Mouse (Mus musculus) G1E (cell line): Measurements from ENCODE around the gene Tbc1d22a. TPM values are rescaled to one million over a fixed set of nuclear protein-coding genes. Genes with fewer than 3 reads are reported as not detected.

Experiments used
- ATAC-seq: 2 replicates; pipeline ENCODE4 v1.8.0; 2016; ENCODE audit warnings: mild to moderate bottlenecking; ENCODE audit not compliant: insufficient number of reproducible peaks, poor library complexity, low FRiP score, severe bottlenecking; ENCODE audit errors: extremely low read depth
- DNase-seq: peaks from one replicate; pipeline ENCODE4 v3.0.0; 2012; ENCODE audit warnings: low spot score
- H3K27me3 ChIP-seq: 2 replicates; pipeline ENCODE4 v1.6.1; 2012; ENCODE audit warnings: mild to moderate bottlenecking, low read length, inconsistent platforms; ENCODE audit not compliant: insufficient read depth
- H3K36me3 ChIP-seq: replicated peaks from 2 replicates; pipeline ENCODE3; 2012; ENCODE audit warnings: mild to moderate bottlenecking, inconsistent platforms
- H3K4me1 ChIP-seq: 2 replicates; pipeline ENCODE4 v1.6.1; 2012; ENCODE audit warnings: low read depth, low read length, inconsistent platforms, mixed read lengths; ENCODE audit not compliant: insufficient read depth
- H3K4me3 ChIP-seq: 2 replicates; pipeline ENCODE4 v1.5.1; 2012; ENCODE audit warnings: low read depth, mild to moderate bottlenecking, inconsistent platforms, low read length, moderate library complexity, mixed read lengths
- H3K9me3 ChIP-seq: replicated peaks from 2 replicates; pipeline ENCODE4 v1.6.1; 2012; ENCODE audit warnings: inconsistent platforms
- CTCF ChIP-seq: IDR thresholded peaks from 2 replicates; pipeline ENCODE4 v1.5.1; 2012; ENCODE audit warnings: low read depth, low read length, inconsistent platforms, mixed read lengths
- GATA1 ChIP-seq: IDR thresholded peaks from 2 replicates; pipeline ENCODE4 v1.6.1; 2012; ENCODE audit warnings: borderline replicate concordance, low read length, inconsistent platforms, mixed read lengths
- GATA2 ChIP-seq: IDR thresholded peaks from 2 replicates; pipeline ENCODE4 v1.6.1; 2012; ENCODE audit warnings: low read depth, low read length, inconsistent platforms, borderline replicate concordance
- POLR2AphosphoS5 ChIP-seq: IDR thresholded peaks from 2 replicates; pipeline ENCODE4 v1.6.1; 2012; ENCODE audit warnings: low read depth, low read length, inconsistent platforms; ENCODE audit not compliant: insufficient replicate concordance
- TAL1 ChIP-seq: conservative IDR thresholded peaks from 2 replicates; pipeline ENCODE4 v1.6.1; 2012; ENCODE audit warnings: low read depth, low read length, inconsistent platforms, mixed read lengths
- polyA plus RNA-seq: library from polyadenylated mRNA; stranded (reverse); fragments of >175 nt; gene quantifications from 2 replicates; pipeline ENCODE4 v1.2.3, GENCODE M21; 2012
- total RNA-seq, 2 experiments: library from RNA; stranded (forward) in 1 of 2; stranded (reverse) in 1 of 2; fragments of 200-1000 nt in 1 of 2; fragments of >200 nt in 1 of 2; fragmentation: Nextera tagmentation in 1 of 2; gene quantifications; 2 replicates each; pipeline ENCODE4 v1.2.3; 2014 to 2017

The Tbc1d22a gene
- total and polyA plus RNA-seq, 3 experiments: 11.5 to 13.6 (median 11.9) TPM

GRCm38 (mm10) chr15:86295722-86296288 lies 81.5 kb downstream of the Tbc1d22a start:
- Histone ChIP-seq H3K9me3 (no peaks in the 10 kb centered on the region), H3K36me3 (peaks cover 68% of the 10 kb centered on the region), H3K4me3 (no peak overlapping the region), H3K27me3 (no peaks in the 10 kb centered on the region), H3K4me1 (no peaks in the 10 kb centered on the region)
- no peak for TF ChIP-seq POLR2AphosphoS5
- no peak for TF ChIP-seq TAL1
- no peak for TF ChIP-seq GATA1
- TF ChIP-seq GATA2: no peak
- TF ChIP-seq CTCF: no peak
- DNase-seq (no peak), ATAC-seq (no peak)

- Histone ChIP-seq H3K36me3 (peaks cover 76% of the 10 kb centered on the region), H3K4me3 (no peak overlapping the region), H3K9me3 (no peaks in the 10 kb centered on the region), H3K27me3 (no peaks in the 10 kb centered on the region), H3K4me1 (no peaks in the 10 kb centered on the region)
- DNase-seq: no peak
- TF ChIP-seq GATA2 (no peak), POLR2AphosphoS5 (no peak), GATA1 (no peak), TAL1 (no peak), CTCF (no peak)
- no peak for ATAC-seq
These were observed 83.0 kb downstream of the Tbc1d22a start for GRCm38 (mm10) chr15:86297281-86297680.

GRCm38 (mm10) chr15:86303876-86304275 lies 89.6 kb downstream of the Tbc1d22a start:
- H3K36me3 ChIP-seq: peaks cover 72% of the 10 kb centered on the region
- no peak overlapping the region for H3K4me3 ChIP-seq
- no peaks in the 10 kb centered on the region for H3K9me3 ChIP-seq
- no peaks in the 10 kb centered on the region for H3K4me1 ChIP-seq
- no peaks in the 10 kb centered on the region for H3K27me3 ChIP-seq
- no peak for TF ChIP-seq POLR2AphosphoS5
- TF ChIP-seq TAL1: no peak
- TF ChIP-seq GATA2: no peak
- TF ChIP-seq GATA1: no peak
- TF ChIP-seq CTCF: no peak
- DNase-seq (no peak), ATAC-seq (no peak)

GRCm38 (mm10) chr15:86304861-86305260 lies 90.6 kb downstream of the Tbc1d22a start:
- Histone ChIP-seq H3K9me3 (no peaks in the 10 kb centered on the region), H3K4me3 (no peak overlapping the region), H3K4me1 (no peaks in the 10 kb centered on the region), H3K27me3 (no peaks in the 10 kb centered on the region), H3K36me3 (peaks cover 74% of the 10 kb centered on the region)
- ATAC-seq (no peak), DNase-seq (no peak)
- no peak for TF ChIP-seq GATA1
- no peak for TF ChIP-seq POLR2AphosphoS5
- no peak for TF ChIP-seq TAL1
- no peak for TF ChIP-seq GATA2

GRCm38 (mm10) chr15:86305290-86305689 lies 91.0 kb downstream of the Tbc1d22a start:
- ATAC-seq: no peak
- no peaks in the 10 kb centered on the region for H3K4me1 ChIP-seq

GRCm38 (mm10) chr15:86309213-86309829 lies 95.1 kb downstream of the Tbc1d22a start:
- no peak for DNase-seq

More at GRCm38 (mm10) chr15:86305290-86305689, 91.0 kb downstream of the Tbc1d22a start:
- DNase-seq: no peak
- no peak for TF ChIP-seq GATA2
- TF ChIP-seq CTCF: no peak
- peaks cover 72% of the 10 kb centered on the region for H3K36me3 ChIP-seq
- no peak overlapping the region for H3K4me3 ChIP-seq
- H3K9me3 ChIP-seq: no peaks in the 10 kb centered on the region
- H3K27me3 ChIP-seq: no peaks in the 10 kb centered on the region

More at GRCm38 (mm10) chr15:86309213-86309829, 95.1 kb downstream of the Tbc1d22a start:
- no peaks in the 10 kb centered on the region for H3K9me3 ChIP-seq
- TF ChIP-seq CTCF: no peak
- no peak for TF ChIP-seq POLR2AphosphoS5
- no peak for TF ChIP-seq GATA1
- TF ChIP-seq TAL1: no peak
- no peak for TF ChIP-seq GATA2
- H3K4me1 ChIP-seq: no peaks in the 10 kb centered on the region
- peaks cover 57% of the 10 kb centered on the region for H3K36me3 ChIP-seq
- no peak for ATAC-seq
- no peaks in the 10 kb centered on the region for H3K27me3 ChIP-seq
- no peak overlapping the region for H3K4me3 ChIP-seq
